Mouse (Mus musculus) neural tube, embryonic 10.5 days (tissue): ENCODE results near the gene Peak1.
A peak's percentile ranks its signal among the peaks of the same experiment; 100 is the strongest.
"Not testable (repeated sequence)": the region's sequence is repeated elsewhere in the genome, so short reads cannot be mapped to it uniquely, and the experiment has no call there.

Experiments used
- DNase-seq: peaks from one replicate; pipeline ENCODE4 v3.0.0-alpha.2; 2017; ENCODE audit warnings: low spot score; ENCODE audit errors: extremely low spot score

Peak1 gene

GRCm38 (mm10) chr9:56417948-56418737, at the start of gene Peak1, which contains the start of gene Hmg20a:
Gene Peak1, minus strand, starts transcription at chr9:56418067.
Gene Hmg20a, plus strand, starts transcription at chr9:56418609.
- peak; percentile 99 for DNase-seq

- DNase-seq: no peak
Measured at GRCm38 (mm10) chr9:56466251-56466650, 48.4 kb upstream of the Peak1 start.

DNA sequence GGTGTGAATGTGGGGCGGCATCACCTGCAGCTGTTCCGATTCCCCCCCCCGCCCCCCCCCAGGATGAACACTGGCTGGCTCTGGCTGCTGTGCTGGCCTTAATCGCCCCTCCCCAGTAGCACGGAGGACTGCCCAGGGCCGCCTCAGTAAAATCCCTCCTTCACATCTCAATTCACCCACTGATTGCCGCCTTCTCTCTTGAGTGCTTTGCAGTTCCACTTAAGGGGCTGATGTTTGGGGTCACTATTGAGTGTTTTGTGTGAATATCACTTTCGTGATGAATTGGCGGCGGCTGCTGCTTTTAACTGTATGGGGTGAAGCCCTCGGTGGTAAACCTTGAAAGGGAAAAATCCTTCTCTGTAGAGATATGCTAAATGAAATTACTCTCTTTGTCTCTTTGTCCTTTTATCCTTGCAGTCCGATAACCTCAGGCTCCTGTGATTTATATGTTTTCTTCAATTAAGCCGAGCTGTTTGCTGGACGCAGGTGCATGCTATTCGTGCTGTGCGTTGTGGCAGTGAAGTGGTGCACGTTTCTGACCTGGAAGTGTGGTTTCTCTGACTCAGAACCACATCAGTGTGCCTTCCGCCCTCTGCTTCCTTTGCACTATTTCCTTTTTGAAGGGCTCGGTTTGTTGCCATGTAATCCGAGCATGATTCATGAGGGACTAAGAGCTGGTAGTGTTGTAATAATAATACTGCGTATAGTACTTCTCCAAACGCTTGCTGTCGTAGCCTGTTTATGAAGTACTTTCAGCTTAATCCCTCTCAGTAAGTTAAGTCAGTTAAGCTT, 47.2 kb upstream of the Peak1 start:
- DNase-seq: peak; percentile 20

- DNase-seq: no peak
Measured at GRCm38 (mm10) chr9:56463686-56464515, 46.0 kb upstream of the Peak1 start.

DNA sequence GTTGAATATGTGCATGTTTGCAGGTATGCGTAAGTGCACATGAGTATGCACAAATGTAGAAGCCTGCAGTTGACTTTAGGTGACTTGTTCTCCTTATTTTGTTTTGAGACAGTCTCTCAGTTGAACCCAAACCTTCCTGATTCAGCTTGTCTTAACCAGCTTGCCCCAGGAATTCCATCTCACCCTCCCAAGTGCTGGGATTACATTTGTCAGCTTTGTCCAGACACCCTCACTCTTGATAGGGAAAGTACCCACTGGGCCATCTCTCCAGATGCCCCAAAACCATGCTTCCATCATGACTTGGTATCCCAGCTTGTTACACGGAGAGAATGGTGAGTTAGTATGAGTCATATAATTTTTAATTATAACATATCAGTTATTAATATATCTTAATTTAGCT, 45.2 kb upstream of the Peak1 start:
- DNase-seq: no peak

- DNase-seq: no peak
Measured at GRCm38 (mm10) chr9:56462606-56463005, 44.7 kb upstream of the Peak1 start.

GRCm38 (mm10) chr9:56460987-56461386, 43.1 kb upstream of the Peak1 start:
- no peak for DNase-seq

DNA sequence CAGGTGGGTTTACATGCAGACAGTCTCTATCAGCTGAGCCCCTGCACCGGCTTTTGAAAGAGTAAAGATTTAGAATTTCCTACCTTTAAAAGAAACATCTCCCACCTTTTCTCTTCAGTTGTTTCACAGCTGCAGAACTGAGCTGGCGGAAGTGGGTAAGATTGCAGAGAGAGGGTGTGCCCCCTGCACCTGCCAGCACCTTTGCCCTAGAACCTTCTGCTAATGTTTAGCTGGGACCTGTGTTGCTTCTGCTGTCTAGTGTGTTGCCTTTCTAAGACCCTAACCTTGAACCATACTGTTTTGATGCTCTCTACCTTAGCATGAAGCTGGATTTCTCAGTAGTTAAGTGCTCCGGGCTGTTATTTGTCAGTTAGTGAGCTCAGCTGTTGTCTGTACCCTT, 38.6 kb upstream of the Peak1 start:
- DNase-seq: no peak

DNA sequence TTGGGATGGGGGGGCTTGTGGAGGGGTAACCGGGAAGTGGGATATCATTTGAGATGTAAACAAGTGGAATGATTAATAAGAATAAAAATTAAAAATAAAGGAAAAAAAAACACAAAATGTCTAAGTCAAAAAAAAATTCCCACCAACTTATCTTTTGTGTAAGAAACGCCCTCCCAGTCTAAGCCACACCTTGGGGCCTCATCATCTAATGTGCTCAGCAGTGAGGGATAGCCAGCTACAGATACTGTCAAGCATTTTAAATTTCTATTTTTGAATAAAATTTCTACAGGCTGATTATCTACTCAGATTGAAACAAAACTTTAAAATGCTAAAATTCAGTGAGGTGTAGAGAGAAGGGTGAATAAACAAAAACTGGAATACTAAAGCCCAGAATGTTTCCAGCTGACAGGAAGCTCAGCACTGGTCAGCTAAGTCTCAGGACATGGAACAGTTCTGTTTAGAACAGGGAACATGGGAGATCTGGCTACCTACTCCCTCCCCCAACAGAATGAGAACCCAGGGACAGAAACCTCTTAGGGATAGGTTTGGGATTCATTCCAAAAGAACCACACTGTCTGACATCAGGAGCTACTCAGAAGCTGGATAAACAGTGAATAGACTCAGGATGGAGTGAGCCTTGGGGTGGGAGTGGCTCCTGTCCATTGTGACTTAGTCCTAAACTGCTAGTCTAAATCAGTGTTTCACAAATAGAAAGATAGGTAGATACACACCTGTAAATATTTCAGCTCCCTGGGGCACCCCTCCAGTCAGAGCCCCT, 35.4 kb upstream of the Peak1 start:
- DNase-seq: no peak

DNA sequence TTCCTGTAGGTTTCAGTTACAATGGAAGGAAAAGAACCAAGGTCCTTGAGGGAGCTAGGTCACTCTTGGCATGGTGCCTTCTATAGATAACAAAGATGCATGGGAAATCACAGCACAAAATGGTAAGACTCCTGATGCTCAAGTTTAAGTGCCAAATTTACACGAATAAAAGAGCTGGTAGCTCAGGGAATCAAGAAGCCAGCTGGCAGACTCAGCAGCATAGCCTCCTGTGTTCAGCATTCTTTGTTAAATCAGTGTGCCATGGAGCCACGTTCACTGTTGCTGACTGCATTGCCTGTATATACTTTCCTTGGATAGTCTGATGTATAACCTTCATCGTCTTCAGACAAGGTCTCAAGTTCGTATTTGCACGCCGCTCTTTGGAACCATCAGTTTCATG, 33.7 kb upstream of the Peak1 start:
- DNase-seq: no peak

GRCm38 (mm10) chr9:56439699-56440098, 21.8 kb upstream of the Peak1 start:
- no peak for DNase-seq

DNA sequence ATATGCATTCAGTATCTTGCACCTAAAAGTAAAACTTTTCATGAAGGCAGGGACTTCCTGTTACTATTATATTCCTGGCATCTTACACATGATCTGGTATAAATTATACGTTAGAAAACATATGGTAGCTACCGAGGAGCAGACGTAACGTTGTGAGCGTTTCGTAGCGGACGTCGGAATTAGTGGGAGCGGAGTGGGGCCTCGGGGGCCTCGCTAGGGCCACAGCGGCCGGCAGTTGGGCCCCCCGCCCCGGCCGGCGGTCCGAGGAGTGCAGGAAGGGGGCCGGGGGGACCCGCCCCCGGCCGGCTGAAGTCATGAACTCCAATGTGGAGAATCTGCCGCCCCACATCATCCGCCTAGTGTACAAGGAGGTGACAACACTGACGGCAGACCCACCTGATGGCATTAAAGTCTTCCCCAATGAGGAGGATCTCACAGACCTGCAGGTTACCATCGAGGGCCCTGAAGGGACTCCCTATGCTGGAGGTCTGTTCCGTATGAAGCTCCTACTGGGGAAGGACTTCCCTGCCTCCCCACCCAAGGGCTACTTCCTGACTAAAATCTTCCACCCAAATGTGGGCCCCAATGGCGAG, 19.5 kb upstream of the Peak1 start:
- DNase-seq: not testable (repeated sequence)

- no peak for DNase-seq
Measured at GRCm38 (mm10) chr9:56435821-56436526, 18.1 kb upstream of the Peak1 start.

DNA sequence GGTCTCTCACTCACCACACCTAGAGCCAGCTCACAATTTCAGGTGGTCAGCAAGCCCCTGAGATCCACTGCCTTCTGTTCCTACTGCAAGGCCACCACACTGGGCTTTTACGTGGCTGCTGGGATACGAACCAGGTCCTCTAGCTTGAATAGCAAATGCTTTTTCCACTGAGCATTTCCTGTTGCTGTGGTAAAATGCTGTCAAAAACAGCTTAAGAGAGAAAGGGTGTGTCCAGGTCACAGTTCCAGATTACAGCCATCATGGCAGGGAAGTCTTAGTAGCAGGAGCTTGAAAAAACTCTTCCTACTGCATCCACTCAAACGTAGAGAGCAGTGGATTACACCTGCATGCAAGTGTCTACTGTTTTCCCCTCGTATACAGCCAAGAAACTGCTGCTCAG, 7.0 kb upstream of the Peak1 start:
- DNase-seq: no peak

GRCm38 (mm10) chr9:56421991-56422390, 4.1 kb upstream of the Peak1 start:
- DNase-seq: no peak

DNA sequence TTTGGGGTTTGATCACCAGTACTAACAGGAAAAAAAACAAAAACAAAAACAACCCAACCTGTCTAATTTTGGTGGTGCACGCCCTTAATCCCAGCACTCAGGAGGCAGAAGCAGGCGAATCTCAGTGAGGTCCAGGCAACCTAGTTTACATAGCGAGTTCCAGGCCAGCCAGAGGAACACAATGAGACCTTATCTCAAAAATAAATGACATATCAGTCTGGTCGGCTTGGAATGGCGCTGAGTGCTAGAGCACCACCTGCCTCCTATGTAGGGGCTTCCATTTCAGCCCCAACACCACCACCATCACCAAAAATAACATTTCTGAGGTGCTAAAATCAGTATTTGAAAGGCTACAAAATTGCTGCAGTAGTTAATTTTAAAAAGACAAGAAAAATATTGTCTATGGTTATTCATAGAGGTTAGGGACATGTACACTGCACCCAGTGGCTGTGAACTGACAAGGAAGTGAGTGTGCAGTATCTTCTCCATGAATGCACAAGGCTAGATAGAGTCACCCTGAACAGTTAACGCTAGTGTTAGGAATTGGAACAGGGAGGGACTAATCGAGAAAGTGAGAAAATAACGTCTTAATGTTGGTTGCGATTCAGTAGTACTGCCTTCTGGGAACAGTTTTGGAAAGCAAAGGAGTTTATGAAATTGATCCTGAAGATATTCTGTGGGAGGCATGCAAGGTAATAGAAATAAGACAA, 3.2 kb upstream of the Peak1 start:
- no peak for DNase-seq

GRCm38 (mm10) chr9:56420236-56420635, 2.4 kb upstream of the Peak1 start:
- DNase-seq: no peak

DNA sequence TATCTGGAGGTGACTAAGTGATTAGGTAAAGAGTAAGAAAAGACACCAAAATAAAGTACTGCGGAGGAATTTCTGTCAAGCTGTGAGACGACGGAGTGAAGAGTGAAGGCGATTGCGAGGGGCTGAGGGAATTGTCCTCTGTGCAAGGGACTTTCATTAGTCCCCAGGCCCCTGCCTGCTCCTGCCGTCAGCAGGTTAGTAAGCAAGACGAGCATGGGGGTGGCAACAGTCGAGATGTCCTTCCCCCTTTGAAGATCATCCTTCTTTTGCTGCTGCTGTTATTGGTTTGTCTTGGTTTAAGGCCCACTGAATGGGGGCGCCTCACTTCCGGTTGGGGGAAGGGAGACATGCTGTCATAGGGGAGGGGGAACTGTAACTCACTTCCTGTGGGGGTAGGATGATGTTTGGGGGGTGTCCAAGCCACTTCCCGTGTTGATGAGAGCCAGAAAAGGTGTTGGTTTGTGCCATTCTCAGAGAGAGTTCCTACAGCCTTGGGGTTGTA, 922 bp upstream of the Peak1 start:
- DNase-seq: peak; percentile 81

DNA sequence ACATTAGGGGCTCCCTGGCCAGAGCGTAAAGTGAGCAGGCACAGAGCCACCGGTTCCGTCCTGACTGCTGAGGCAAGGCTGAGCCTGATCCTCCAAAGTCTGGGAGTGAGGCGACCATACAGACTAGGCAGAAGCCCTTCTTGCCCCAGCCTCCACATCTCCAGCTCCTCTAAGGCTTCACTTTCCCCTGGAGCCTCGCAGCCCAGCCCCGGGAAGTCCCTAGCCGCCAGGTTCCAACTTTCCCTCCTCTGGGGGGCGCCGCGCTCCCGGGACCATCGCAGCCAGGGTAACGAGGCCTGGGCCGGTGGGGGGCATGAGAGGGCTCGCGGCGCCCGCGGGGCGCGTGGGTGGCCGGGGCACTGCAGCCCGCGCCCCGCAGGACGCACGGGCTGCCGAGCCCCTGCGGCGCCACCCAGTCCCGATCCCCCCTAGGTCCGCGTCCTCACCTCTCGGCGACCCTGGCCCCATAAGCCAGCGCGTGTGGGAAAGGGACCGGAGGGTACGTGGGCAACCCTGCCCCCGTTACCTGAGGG, 386 bp downstream of the Peak1 start:
- DNase-seq: peak; percentile 84
